In genomic region chr2:18028140-18029021, GRCm38 (mm10) we compare ENCODE assay signal across 7 mouse cellular contexts. TPM values are rescaled to one million over a fixed set of nuclear protein-coding genes. Genes with fewer than 3 reads are reported as not detected.
DNase-seq lines count a peak whose midpoint lies in the region; ATAC-seq lines count a peak whose summit lies in the region.

No protein-coding gene starts in this region.

- peak overlapping the region; percentile 94 for H3K9ac ChIP-seq in intestine, embryonic 16.5 days (ENCODE audit: low read depth, low read length)

- no peaks in the 10 kb centered on the region for H3K27me3 ChIP-seq in intestine, embryonic 16.5 days (replicated peaks; ENCODE audit: control insufficient read depth, insufficient read depth, low read length)
- no peaks in the 10 kb centered on the region for H3K27me3 ChIP-seq in midbrain, embryonic 10.5 days (ENCODE audit: low read depth, poor library complexity, severe bottlenecking)

- no peaks in the 10 kb centered on the region for H3K9me3 ChIP-seq in intestine, embryonic 16.5 days (ENCODE audit: control insufficient read depth, low read length)
- no peaks in the 10 kb centered on the region for H3K9me3 ChIP-seq in midbrain, embryonic 10.5 days (replicated peaks)

- ATAC-seq in intestine, embryonic 16.5 days = peak; percentile 74

- H3K4me2 ChIP-seq in intestine, embryonic 16.5 days (ENCODE audit: low read depth, low read length) = peak overlapping the region; percentile 96

- no peaks in the 10 kb centered on the region for H3K36me3 ChIP-seq in intestine, embryonic 16.5 days (ENCODE audit: control insufficient read depth, insufficient read depth, low read length)
- no peaks in the 10 kb centered on the region for H3K36me3 ChIP-seq in midbrain, embryonic 10.5 days

- WGBS in intestine, embryonic 16.5 days = under 1% methylated on average over 61 of the region's 61 CpGs
- WGBS in midbrain, embryonic 10.5 days = under 1% methylated on average over 61 of the region's 61 CpGs

- H3K4me3 ChIP-seq in intestine, embryonic 16.5 days (ENCODE audit: low read length) = peak overlapping the region; percentile 76
- peak overlapping the region; percentile 86 for H3K4me3 ChIP-seq in midbrain, embryonic 10.5 days

- peak overlapping the region; percentile 98 for H3K27ac ChIP-seq in intestine, embryonic 16.5 days (ENCODE audit: low read length)
- H3K27ac ChIP-seq in midbrain, embryonic 10.5 days (replicated peaks) = peak overlapping the region; percentile 100

- H3K4me1 ChIP-seq in intestine, embryonic 16.5 days (ENCODE audit: control insufficient read depth, insufficient read depth, low read length) = peaks cover 27% of the 10 kb centered on the region
- H3K4me1 ChIP-seq in midbrain, embryonic 10.5 days = peaks cover 77% of the 10 kb centered on the region

- peak; percentile 93 to 97 for DNase-seq in adrenal gland, adult (ENCODE audit: inconsistent age in 2 of 2, low spot score in 1 of 2)
- DNase-seq in embryo, embryonic 9.5 days (ENCODE audit: extremely low spot score) = peak; percentile 90
- peak; percentile 81 to 86 for DNase-seq in gastrocnemius, postnatal 36 days
- DNase-seq in left cerebral cortex, postnatal 4 days = peak; percentile 95
- DNase-seq in midbrain, embryonic 10.5 days (ENCODE audit: low spot score) = peak; percentile 86
- peak; percentile 47 for DNase-seq in spleen, adult 12 weeks (ENCODE audit: low spot score)

- intact Hi-C loops in gastrocnemius, postnatal 36 days (cut with DNase I) = loop anchor here (5.0 to 10.0 kb wide), 4 partner anchors 179 to 1316 kb away; partner anchors contain the start of genes Bmi1 and Commd3
- intact Hi-C loops in left cerebral cortex, postnatal 4 days (cut with DNase I) = loop anchor here (10.0 kb wide), 1 partner anchor 594 kb away; no protein-coding TSS in a partner anchor

RNA-seq across cellular contexts. Expression of gene A930004D18Rik, which starts 9.2 kb away (rescaled TPM):
- under 1 TPM; 0.17 to 0.20 TPM for total RNA-seq in gastrocnemius, postnatal 36 days (2021)
- 9.8 and 11.5 TPM in 2 replicates for polyA plus RNA-seq in intestine, embryonic 16.5 days (2015; fragmentation: Nextera tagmentation; extraction: Ambion mirVana)
- total RNA-seq in left cerebral cortex, postnatal 4 days (2021) = 1 to 10 TPM; 3.2 to 5.2 TPM
- 25.0 and 25.1 TPM in 2 replicates for polyA plus RNA-seq in midbrain, embryonic 10.5 days (2016; fragmentation: Nextera tagmentation; extraction: Ambion mirVana)

RNA-seq across cellular contexts. Expression of gene Skida1, which starts 20.5 kb away (rescaled TPM):
- total RNA-seq in gastrocnemius, postnatal 36 days (2021) = under 1 TPM; 0.18 to 0.25 TPM
- polyA plus RNA-seq in intestine, embryonic 16.5 days (2015; fragmentation: Nextera tagmentation; extraction: Ambion mirVana) = 2.0 and 2.7 TPM in 2 replicates
- total RNA-seq in left cerebral cortex, postnatal 4 days (2021) = 10 to 100 TPM; 11.6 to 13.9 TPM
- 19.3 and 22.7 TPM in 2 replicates for polyA plus RNA-seq in midbrain, embryonic 10.5 days (2016; fragmentation: Nextera tagmentation; extraction: Ambion mirVana)

RNA-seq across cellular contexts. Expression of gene Mllt10, which starts 26.7 kb away (rescaled TPM):
- 10 to 100 TPM; 15.6 to 21.9 TPM for total RNA-seq in gastrocnemius, postnatal 36 days (2021)
- polyA plus RNA-seq in intestine, embryonic 16.5 days (2015; fragmentation: Nextera tagmentation; extraction: Ambion mirVana) = 45.4 and 47.2 TPM in 2 replicates
- total RNA-seq in left cerebral cortex, postnatal 4 days (2021) = 10 to 100 TPM; 50.4 to 59.6 TPM
- 66.9 and 71.0 TPM in 2 replicates for polyA plus RNA-seq in midbrain, embryonic 10.5 days (2016; fragmentation: Nextera tagmentation; extraction: Ambion mirVana)

RNA-seq across cellular contexts. Expression of gene H2al2a, which starts 31.6 kb away (rescaled TPM):
- not detected for total RNA-seq in gastrocnemius, postnatal 36 days (2021)
- polyA plus RNA-seq in intestine, embryonic 16.5 days (2015; fragmentation: Nextera tagmentation; extraction: Ambion mirVana) = not detected in 2 replicates
- not detected for total RNA-seq in left cerebral cortex, postnatal 4 days (2021)
- polyA plus RNA-seq in midbrain, embryonic 10.5 days (2016; fragmentation: Nextera tagmentation; extraction: Ambion mirVana) = not detected in 2 replicates

Comparison
In these comparisons a context has a peak if more than half of its experiments do, and no peak if none do; other contexts are left out.
1. Peak in every context shown above with its lines: DNase-seq, ATAC-seq, H3K4me3 ChIP-seq and H3K27ac ChIP-seq.
2. RNA of gene Skida1, which starts 20.5 kb away (total RNA-seq): 11.6 to 13.9 TPM in left cerebral cortex, postnatal 4 days; 0.18 to 0.25 TPM in gastrocnemius, postnatal 36 days; every median in the first group is over 10 times any median in the second.